Mouse (Mus musculus): Measurements from ENCODE around the gene Kif11.

The Kif11 gene

GRCm38 (mm10) chr19:37449246-37449645 lies 73.0 kb downstream of the Kif11 start:
- DNase-seq, result no peak

GRCm38 (mm10) chr19:37455528-37455927 lies 79.3 kb downstream of the Kif11 start:
- no peak for DNase-seq

- DNase-seq, result no peak
Measured at GRCm38 (mm10) chr19:37455961-37456360, 79.8 kb downstream of the Kif11 start.

- no peak for DNase-seq
Measured at GRCm38 (mm10) chr19:37458013-37458412, 81.8 kb downstream of the Kif11 start.

- DNase-seq, result no peak
Measured at GRCm38 (mm10) chr19:37466403-37466802, 90.2 kb downstream of the Kif11 start.

GRCm38 (mm10) chr19:37466978-37467377 lies 90.8 kb downstream of the Kif11 start:
- no peak for DNase-seq

- DNase-seq, result no peak
Measured at GRCm38 (mm10) chr19:37468841-37469566, 92.8 kb downstream of the Kif11 start.
